Mouse (Mus musculus) bone marrow macrophage, adult 2 months (primary cell): ENCODE measurements around the gene Ptprm.

Experiments used
- CTCF ChIP-seq: IDR thresholded peaks from 2 replicates; pipeline ENCODE4 v1.5.1; 2012; ENCODE audit warnings: low read depth, mild to moderate bottlenecking, low read length, moderate library complexity
- POLR2A ChIP-seq: IDR thresholded peaks from 2 replicates; pipeline ENCODE4 v1.6.1; 2012; ENCODE audit warnings: mild to moderate bottlenecking, low read depth, low read length, borderline replicate concordance

- TF ChIP-seq CTCF (no peak), POLR2A (no peak)
Observed at GRCm38 (mm10) chr17:67006740-67007385, 347.4 kb downstream of the Ptprm start.
